9 mouse cellular contexts compared by ENCODE assay signal in genomic region chr7:100733051-100733813, GRCm38 (mm10). TPM values are rescaled to one million over a fixed set of nuclear protein-coding genes. Genes with fewer than 3 reads are reported as not detected.
DNase-seq lines count a peak whose midpoint lies in the region; ATAC-seq and TF ChIP-seq lines count a peak whose summit lies in the region.
"Had no signal": no experiment of that assay in that cellular context is flagged by ENCODE, and none has a peak within 500 bp of the region (broad histone marks: within the 10 kb centered on the region; RNA-seq: fewer than 3 reads in every experiment).

No protein-coding gene starts in this region.

- peak; percentile 75 for ATAC-seq in lung, embryonic 14.5 days (ENCODE audit: insufficient read depth)
- ATAC-seq in hindbrain, embryonic 12.5 days (ENCODE audit: low FRiP score): no peak

- H3K9ac ChIP-seq in lung, embryonic 14.5 days: no peak overlapping the region
- no peak overlapping the region for H3K9ac ChIP-seq in hindbrain, embryonic 12.5 days
- H3K9ac ChIP-seq: limb, embryonic 13.5 days had no signal

- no peak for TF ChIP-seq CTCF in lung, embryonic 14.5 days (IDR thresholded peaks at IDR 0.05; ENCODE audit: low read depth)

- peak overlapping the region; percentile 53 for H3K4me2 ChIP-seq in lung, embryonic 14.5 days
- no peak overlapping the region for H3K4me2 ChIP-seq in hindbrain, embryonic 12.5 days (replicated peaks)
- H3K4me2 ChIP-seq: limb, embryonic 13.5 days had no signal

- H3K9me3 ChIP-seq in lung, embryonic 14.5 days (ENCODE audit: low read depth, low read length): no peaks in the 10 kb centered on the region
- no peaks in the 10 kb centered on the region for H3K9me3 ChIP-seq in midbrain, embryonic 10.5 days (replicated peaks)
- H3K9me3 ChIP-seq in hindbrain, embryonic 12.5 days (replicated peaks): no peaks in the 10 kb centered on the region
- H3K9me3 ChIP-seq: limb, embryonic 13.5 days had no signal

- H3K27ac ChIP-seq in lung, embryonic 14.5 days (ENCODE audit: low read depth): peak overlapping the region; percentile 30; the same call in 1 of the 2 replicates
- H3K27ac ChIP-seq in midbrain, embryonic 10.5 days (replicated peaks): no peak overlapping the region
- no peak overlapping the region for H3K27ac ChIP-seq in hindbrain, embryonic 12.5 days
- H3K27ac ChIP-seq: limb, embryonic 13.5 days had no signal

- H3K27me3 ChIP-seq in lung, embryonic 14.5 days (ENCODE audit: insufficient read depth, low read length): no peaks in the 10 kb centered on the region
- no peaks in the 10 kb centered on the region for H3K27me3 ChIP-seq in midbrain, embryonic 10.5 days (ENCODE audit: low read depth, poor library complexity, severe bottlenecking)
- H3K27me3 ChIP-seq in hindbrain, embryonic 12.5 days: no peaks in the 10 kb centered on the region
- H3K27me3 ChIP-seq: limb, embryonic 13.5 days had no signal

- H3K36me3 ChIP-seq in lung, embryonic 14.5 days (ENCODE audit: insufficient read depth): no peaks in the 10 kb centered on the region
- 0 out of 2 replicates have a peak, but pooled peaks cover 3% of the 10 kb centered on the region for H3K36me3 ChIP-seq in midbrain, embryonic 10.5 days
- H3K36me3 ChIP-seq in hindbrain, embryonic 12.5 days: no peaks in the 10 kb centered on the region

- no peak overlapping the region for H3K4me3 ChIP-seq in lung, embryonic 14.5 days (ENCODE audit: low read depth, low read length)
- H3K4me3 ChIP-seq in midbrain, embryonic 10.5 days: no peak overlapping the region
- H3K4me3 ChIP-seq in hindbrain, embryonic 12.5 days: no peak overlapping the region
- H3K4me3 ChIP-seq: limb, embryonic 13.5 days had no signal

- peaks cover 14% of the 10 kb centered on the region for H3K4me1 ChIP-seq in lung, embryonic 14.5 days (ENCODE audit: insufficient read depth)
- no peaks in the 10 kb centered on the region for H3K4me1 ChIP-seq in midbrain, embryonic 10.5 days
- H3K4me1 ChIP-seq in hindbrain, embryonic 12.5 days: peaks cover 7% of the 10 kb centered on the region; the same call in 1 of the 2 replicates

- peak; percentile 3 for DNase-seq in ovary, postnatal 36 days (ENCODE audit: low spot score)
- no peak for DNase-seq in ovary, postnatal 14 days (ENCODE audit: low spot score)
- DNase-seq in cerebellum, adult 9-11 months: peak; percentile 53
- DNase-seq in heart, adult 18-20 months: peak; percentile 41 to 57
- DNase-seq in lung, embryonic 14.5 days: peak; percentile 65
- no peak for DNase-seq in midbrain, embryonic 10.5 days (ENCODE audit: low spot score)
- DNase-seq in adrenal gland, postnatal 4 days (ENCODE audit: low spot score in 2 of 2): no peak

- WGBS in lung, embryonic 14.5 days: 6% methylated on average over 7 of the region's 7 CpGs
- 71% methylated on average over 7 of the region's 7 CpGs for WGBS in midbrain, embryonic 10.5 days
- WGBS in hindbrain, embryonic 12.5 days: 64% methylated on average over 7 of the region's 7 CpGs

RNA-seq across cellular contexts. Expression of gene Fam168a, which starts 26.8 kb away (rescaled TPM):
- 10 to 100 TPM; 35.2 to 39.8 TPM for total RNA-seq in heart, adult 18-20 months (2021)
- polyA plus RNA-seq in lung, embryonic 14.5 days (2014; fragmentation: Nextera tagmentation; extraction: Ambion mirVana): 42.8 and 47.8 TPM in 2 replicates
- 29.3 and 37.3 TPM in 2 replicates for polyA plus RNA-seq in midbrain, embryonic 10.5 days (2016; fragmentation: Nextera tagmentation; extraction: Ambion mirVana)
- total RNA-seq in adrenal gland, postnatal 4 days (2021): 10 to 100 TPM; 72.3 to 87.5 TPM
- polyA plus RNA-seq in hindbrain, embryonic 12.5 days (2016; fragmentation: Nextera tagmentation; extraction: Ambion mirVana): 64.7 and 67.2 TPM in 2 replicates

Comparison
In these comparisons a context has a peak if more than half of its experiments do, and no peak if none do; other contexts are left out.
1. DNase-seq: peak in ovary, postnatal 36 days (single experiment), cerebellum, adult 9-11 months (single experiment), heart, adult 18-20 months (2 of 2) and lung, embryonic 14.5 days (single experiment); none in ovary, postnatal 14 days (single experiment), midbrain, embryonic 10.5 days (single experiment) and adrenal gland, postnatal 4 days (0 of 2).